Mouse (Mus musculus): ENCODE measurements around the gene Fblim1. TPM values are rescaled to one million over a fixed set of nuclear protein-coding genes. Genes with fewer than 3 reads are reported as not detected.
A peak's percentile ranks its signal among the peaks of the same experiment; 100 is the strongest.
"Not testable (repeated sequence)": the region's sequence is repeated elsewhere in the genome, so short reads cannot be mapped to it uniquely, and the experiment has no call there.

Gene Fblim1
- polyA plus RNA-seq, 1 experiment = 9.3 TPM

- Histone ChIP-seq H3K27ac (ENCODE audit: control insufficient read depth, insufficient read depth, low read depth, low read length, poor library complexity) (no peak overlapping the region), H3K4me1 (ENCODE audit: control insufficient read depth, insufficient read depth, low read length) (no peaks in the 10 kb centered on the region), H3K4me3 (replicated peaks; ENCODE audit: control insufficient read depth, low read depth, low read length) (no peak overlapping the region)
- TF ChIP-seq CTCF (IDR thresholded peaks at IDR 0.05; ENCODE audit: control insufficient read depth, insufficient read depth, low read length) (no peak), POLR2A (IDR thresholded peaks at IDR 0.05; ENCODE audit: borderline replicate concordance, control insufficient read depth, low read depth, low read length) (no peak)
- WGBS = 72% methylated on average over 3 of the region's 3 CpGs
Measured at GRCm38 (mm10) chr4:141564660-141565059, 41.2 kb downstream of the Fblim1 start.

GRCm38 (mm10) chr4:141564209-141564608, 41.7 kb downstream of the Fblim1 start:
- TF ChIP-seq POLR2A (IDR thresholded peaks at IDR 0.05; ENCODE audit: borderline replicate concordance, control insufficient read depth, low read depth, low read length) = no peak
- TF ChIP-seq CTCF (IDR thresholded peaks at IDR 0.05; ENCODE audit: control insufficient read depth, insufficient read depth, low read length) = no peak
- H3K4me1 ChIP-seq (ENCODE audit: control insufficient read depth, insufficient read depth, low read length) = no peaks in the 10 kb centered on the region
- H3K4me3 ChIP-seq (replicated peaks; ENCODE audit: control insufficient read depth, low read depth, low read length) = no peak overlapping the region
- no peak overlapping the region for H3K27ac ChIP-seq (ENCODE audit: control insufficient read depth, insufficient read depth, low read depth, low read length, poor library complexity)
- WGBS = 77% methylated on average over 4 of the region's 4 CpGs

- WGBS = 82% methylated on average over 11 of the region's 11 CpGs
- TF ChIP-seq CTCF (IDR thresholded peaks at IDR 0.05; ENCODE audit: control insufficient read depth, insufficient read depth, low read length) (no peak), POLR2A (IDR thresholded peaks at IDR 0.05; ENCODE audit: borderline replicate concordance, control insufficient read depth, low read depth, low read length) (no peak)
- H3K4me1 ChIP-seq (ENCODE audit: control insufficient read depth, insufficient read depth, low read length) = peaks cover 3% of the 10 kb centered on the region
Measured at GRCm38 (mm10) chr4:141562281-141562680, 43.6 kb downstream of the Fblim1 start.

GRCm38 (mm10) chr4:141561331-141561919, 44.5 kb downstream of the Fblim1 start:
- not testable (repeated sequence) for H3K4me3 ChIP-seq (replicated peaks; ENCODE audit: control insufficient read depth, low read depth, low read length); H3K27ac ChIP-seq (ENCODE audit: control insufficient read depth, insufficient read depth, low read depth, low read length, poor library complexity); H3K4me1 ChIP-seq (ENCODE audit: control insufficient read depth, insufficient read depth, low read length)
- WGBS = 88% methylated on average over 5 of the region's 5 CpGs

More at GRCm38 (mm10) chr4:141562281-141562680, 43.6 kb downstream of the Fblim1 start:
- Histone ChIP-seq H3K27ac (ENCODE audit: control insufficient read depth, insufficient read depth, low read depth, low read length, poor library complexity) (no peak overlapping the region), H3K4me3 (replicated peaks; ENCODE audit: control insufficient read depth, low read depth, low read length) (no peak overlapping the region)

- TF ChIP-seq POLR2A (IDR thresholded peaks at IDR 0.05; ENCODE audit: borderline replicate concordance, control insufficient read depth, low read depth, low read length) (no peak), CTCF (IDR thresholded peaks at IDR 0.05; ENCODE audit: control insufficient read depth, insufficient read depth, low read length) (peak; percentile 99)
- Histone ChIP-seq H3K4me1 (ENCODE audit: control insufficient read depth, insufficient read depth, low read length) (peaks cover 3% of the 10 kb centered on the region), H3K4me3 (replicated peaks; ENCODE audit: control insufficient read depth, low read depth, low read length) (peak overlapping the region; percentile 67), H3K27ac (ENCODE audit: control insufficient read depth, insufficient read depth, low read depth, low read length, poor library complexity) (peak overlapping the region; percentile 92)
- WGBS = 1% methylated on average over 9 of the region's 9 CpGs
Measured at GRCm38 (mm10) chr4:141559898-141560263, 46.0 kb downstream of the Fblim1 start.

GRCm38 (mm10) chr4:141559131-141559897, 46.6 kb downstream of the Fblim1 start:
- Histone ChIP-seq H3K4me3 (replicated peaks; ENCODE audit: control insufficient read depth, low read depth, low read length) (peak overlapping the region; percentile 67), H3K4me1 (ENCODE audit: control insufficient read depth, insufficient read depth, low read length) (peaks cover 3% of the 10 kb centered on the region), H3K27ac (ENCODE audit: control insufficient read depth, insufficient read depth, low read depth, low read length, poor library complexity) (peak overlapping the region; percentile 92)
- under 1% methylated on average over 30 of the region's 30 CpGs for WGBS
- TF ChIP-seq CTCF (IDR thresholded peaks at IDR 0.05; ENCODE audit: control insufficient read depth, insufficient read depth, low read length) (no peak), POLR2A (IDR thresholded peaks at IDR 0.05; ENCODE audit: borderline replicate concordance, control insufficient read depth, low read depth, low read length) (0 out of 2 replicates have a peak, but pooled peaks have one; percentile 23)

- peaks cover 3% of the 10 kb centered on the region for H3K4me1 ChIP-seq (ENCODE audit: control insufficient read depth, insufficient read depth, low read length)
- peak overlapping the region; percentile 92 for H3K27ac ChIP-seq (ENCODE audit: control insufficient read depth, insufficient read depth, low read depth, low read length, poor library complexity)
- peak overlapping the region; percentile 64 for H3K4me3 ChIP-seq (replicated peaks; ENCODE audit: control insufficient read depth, low read depth, low read length)
- TF ChIP-seq POLR2A (IDR thresholded peaks at IDR 0.05; ENCODE audit: borderline replicate concordance, control insufficient read depth, low read depth, low read length) (peak; percentile 22; the same call in 1 of the 2 replicates), CTCF (IDR thresholded peaks at IDR 0.05; ENCODE audit: control insufficient read depth, insufficient read depth, low read length) (no peak)
- WGBS = 1% methylated on average over 16 of the region's 16 CpGs
Measured at GRCm38 (mm10) chr4:141558658-141559057, 47.2 kb downstream of the Fblim1 start.

GRCm38 (mm10) chr4:141556163-141556562, 49.7 kb downstream of the Fblim1 start:
- 80% methylated on average over 6 of the region's 6 CpGs for WGBS
- H3K27ac ChIP-seq (ENCODE audit: control insufficient read depth, insufficient read depth, low read depth, low read length, poor library complexity); H3K4me1 ChIP-seq (ENCODE audit: control insufficient read depth, insufficient read depth, low read length); H3K4me3 ChIP-seq (replicated peaks; ENCODE audit: control insufficient read depth, low read depth, low read length): not testable (repeated sequence)

- H3K4me3 ChIP-seq (replicated peaks; ENCODE audit: control insufficient read depth, low read depth, low read length); H3K4me1 ChIP-seq (ENCODE audit: control insufficient read depth, insufficient read depth, low read length); H3K27ac ChIP-seq (ENCODE audit: control insufficient read depth, insufficient read depth, low read depth, low read length, poor library complexity): not testable (repeated sequence)
- WGBS = 90% methylated on average over 8 of the region's 9 CpGs
Measured at GRCm38 (mm10) chr4:141554255-141554865, 51.5 kb downstream of the Fblim1 start.

Measured in bone marrow, adult 2 months (tissue).